Comparison of ENCODE assay signal across 20 mouse cellular contexts in the genomic region with DNA sequence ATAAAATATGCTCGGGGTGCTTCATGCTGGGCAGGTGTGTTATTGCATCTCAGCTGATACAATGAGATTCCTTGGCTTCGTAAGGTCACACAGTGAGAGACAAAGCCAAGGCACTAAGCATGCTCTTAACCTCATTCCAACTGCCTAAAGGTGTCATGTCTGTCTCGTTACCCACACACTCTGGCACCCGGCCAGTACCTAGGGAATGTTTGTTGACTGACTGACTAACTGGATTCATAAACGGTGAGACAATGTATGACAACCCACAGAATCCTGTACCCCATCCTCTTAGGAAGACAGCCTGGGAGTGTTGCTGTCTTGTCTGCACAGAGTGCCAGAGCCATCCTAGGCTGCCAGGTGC. TPM values are rescaled to one million over a fixed set of nuclear protein-coding genes. Genes with fewer than 3 reads are reported as not detected.
DNase-seq lines count a peak whose midpoint lies in the region; ATAC-seq and TF ChIP-seq lines count a peak whose summit lies in the region.
"Had no signal": no experiment of that assay in that cellular context is flagged by ENCODE, and none has a peak within 500 bp of the region (broad histone marks: within the 10 kb centered on the region; RNA-seq: fewer than 3 reads in every experiment).

No protein-coding gene starts in this region.

- WGBS in heart, postnatal 0 days = 42% methylated on average over 5 of the region's 5 CpGs
- 87% methylated on average over 5 of the region's 5 CpGs for WGBS in limb, embryonic 10.5 days

- H3K27me3 ChIP-seq in heart, postnatal 0 days (ENCODE audit: control insufficient read depth, insufficient read depth, low read length) = no peaks in the 10 kb centered on the region
- no peaks in the 10 kb centered on the region for H3K27me3 ChIP-seq in limb, embryonic 10.5 days (ENCODE audit: low read depth, poor library complexity, severe bottlenecking)
- H3K27me3 ChIP-seq: intestine, embryonic 15.5 days; kidney, embryonic 15.5 days; limb, embryonic 13.5 days; liver, embryonic 15.5 days; Patski had no signal

- no peak for TF ChIP-seq CTCF in heart, postnatal 0 days (IDR thresholded peaks at IDR 0.05; ENCODE audit: low read depth)

- H3K36me3 ChIP-seq in heart, postnatal 0 days (replicated peaks; ENCODE audit: control insufficient read depth, insufficient read depth, low read length) = no peaks in the 10 kb centered on the region
- H3K36me3 ChIP-seq in limb, embryonic 10.5 days = no peaks in the 10 kb centered on the region
- H3K36me3 ChIP-seq: hindbrain, embryonic 12.5 days; intestine, embryonic 15.5 days; kidney, embryonic 15.5 days; limb, embryonic 13.5 days; liver, embryonic 15.5 days had no signal

- ATAC-seq in heart, postnatal 0 days (ENCODE audit: insufficient read depth, low read depth) = no peak
- ATAC-seq: activated CD4-positive, CD25-positive, alpha-beta regulatory T cell, adult 4 months; forebrain, embryonic 16.5 days; intestine, embryonic 15.5 days; Patski had no signal

- H3K4me1 ChIP-seq in heart, postnatal 0 days (ENCODE audit: control insufficient read depth, insufficient read depth) = peaks cover 31% of the 10 kb centered on the region
- peaks cover 71% of the 10 kb centered on the region for H3K4me1 ChIP-seq in limb, embryonic 10.5 days

- H3K9ac ChIP-seq in heart, postnatal 0 days (replicated peaks; ENCODE audit: low read depth, low read length) = no peak overlapping the region
- H3K9ac ChIP-seq: intestine, embryonic 15.5 days; kidney, embryonic 15.5 days; liver, embryonic 15.5 days had no signal

- H3K9me3 ChIP-seq in heart, postnatal 0 days (replicated peaks; ENCODE audit: control insufficient read depth, low read length) = no peaks in the 10 kb centered on the region
- no peaks in the 10 kb centered on the region for H3K9me3 ChIP-seq in limb, embryonic 10.5 days (replicated peaks)
- H3K9me3 ChIP-seq: hindbrain, embryonic 12.5 days; intestine, embryonic 15.5 days; kidney, embryonic 15.5 days; limb, embryonic 13.5 days; liver, embryonic 15.5 days had no signal

- no peak for TF ChIP-seq EP300 in heart, postnatal 0 days (IDR thresholded peaks at IDR 0.05; ENCODE audit: low read depth)

- H3K4me3 ChIP-seq in heart, postnatal 0 days (ENCODE audit: low read depth, low read length) = no peak overlapping the region
- no peak overlapping the region for H3K4me3 ChIP-seq in limb, embryonic 10.5 days
- H3K4me3 ChIP-seq: hindbrain, embryonic 12.5 days; intestine, embryonic 15.5 days; kidney, embryonic 15.5 days; limb, embryonic 13.5 days; liver, embryonic 15.5 days had no signal

- peak overlapping the region; percentile 32; the same call in 1 of the 2 replicates for H3K27ac ChIP-seq in heart, postnatal 0 days (ENCODE audit: low read depth)
- 0 out of 2 replicates have a peak overlapping the region, but pooled peaks have one; percentile 22 for H3K27ac ChIP-seq in limb, embryonic 10.5 days
- H3K27ac ChIP-seq: hindbrain, embryonic 12.5 days; intestine, embryonic 15.5 days; kidney, embryonic 15.5 days; limb, embryonic 13.5 days; liver, embryonic 15.5 days had no signal

- H3K4me2 ChIP-seq in heart, postnatal 0 days (ENCODE audit: low read depth, low read length) = no peak overlapping the region
- H3K4me2 ChIP-seq: hindbrain, embryonic 12.5 days; intestine, embryonic 15.5 days; kidney, embryonic 15.5 days; limb, embryonic 13.5 days; liver, embryonic 15.5 days had no signal

- peak; percentile 49 to 61 for DNase-seq in cerebellum, postnatal 10 days
- DNase-seq in cerebellum, adult 11-12 months = no peak
- DNase-seq in heart, postnatal 0 days (ENCODE audit: low spot score) = no peak
- no peak for DNase-seq in heart, adult 11 months
- DNase-seq in Muller cell, postnatal 12 days (ENCODE audit: inconsistent ontology term) = peak; percentile 94
- no peak for DNase-seq in limb, embryonic 10.5 days (ENCODE audit: low spot score)
- DNase-seq in adrenal gland, adult 2 months = no peak
- no peak for DNase-seq in kidney, postnatal 25 days
- DNase-seq: adrenal gland, postnatal 36 days; lung, postnatal 14 days; right cerebral cortex, postnatal 4 days; thymus, adult 18-20 months had no signal

RNA-seq across cellular contexts. Expression of a gene that starts 4.2 kb away (rescaled TPM):
- 44.0 and 53.5 TPM in 2 replicates for total RNA-seq in heart, postnatal 0 days (2014; rRNA removed; ENCODE audit: low replicate concordance)
- polyA plus RNA-seq in heart, postnatal 0 days (2015; fragmentation: Nextera tagmentation; extraction: Ambion mirVana) = 3.7 and 3.8 TPM in 2 replicates
- polyA plus RNA-seq in limb, embryonic 10.5 days (2016; fragmentation: Nextera tagmentation; extraction: Ambion mirVana) = 3.5 and 3.9 TPM in 2 replicates
- 10 to 100 TPM; 29.0 to 29.3 TPM for total RNA-seq in adrenal gland, adult 2 months (2021)
- 96.3 and 106 TPM in 2 replicates for polyA plus RNA-seq in adrenal gland, adult 2 months (2012; rRNA removed)
- polyA plus RNA-seq: activated CD4-positive, CD25-positive, alpha-beta regulatory T cell, adult 4 months had no signal

RNA-seq across cellular contexts. Expression of a gene that starts 57.2 kb away (rescaled TPM):
- 15.4 and 20.7 TPM in 2 replicates for total RNA-seq in heart, postnatal 0 days (2014; rRNA removed; ENCODE audit: low replicate concordance)
- polyA plus RNA-seq in heart, postnatal 0 days (2015; fragmentation: Nextera tagmentation; extraction: Ambion mirVana) = 1.6 and 2.1 TPM in 2 replicates
- polyA plus RNA-seq in limb, embryonic 10.5 days (2016; fragmentation: Nextera tagmentation; extraction: Ambion mirVana) = 3.5 and 4.4 TPM in 2 replicates
- total RNA-seq in adrenal gland, adult 2 months (2021) = 10 to 100 TPM; 20.3 to 20.8 TPM
- polyA plus RNA-seq in adrenal gland, adult 2 months (2012; rRNA removed) = 9.9 and 10.3 TPM in 2 replicates

Comparison
In these comparisons a context has a peak if more than half of its experiments do, and no peak if none do; other contexts are left out.
1. DNase-seq: peak in cerebellum, postnatal 10 days (2 of 2) and Muller cell, postnatal 12 days (single experiment); none in cerebellum, adult 11-12 months (single experiment), heart, postnatal 0 days (single experiment), heart, adult 11 months (single experiment), limb, embryonic 10.5 days (single experiment), adrenal gland, adult 2 months (single experiment) and kidney, postnatal 25 days (0 of 2).
2. RNA of a gene that starts 4.2 kb away (polyA plus RNA-seq): 96.3 to 106 TPM in adrenal gland, adult 2 months; 3.5 to 3.9 TPM in limb, embryonic 10.5 days and 3.7 to 3.8 TPM in heart, postnatal 0 days; every median in the first group is over 10 times any median in the second.